9 mouse cellular contexts compared by ENCODE assay signal in genomic region chr2:27934269-27934668, GRCm38 (mm10). TPM values are rescaled to one million over a fixed set of nuclear protein-coding genes. Genes with fewer than 3 reads are reported as not detected.
A peak's percentile ranks its signal among the peaks of the same experiment; 100 is the strongest.
DNase-seq lines count a peak whose midpoint lies in the region; ATAC-seq and TF ChIP-seq lines count a peak whose summit lies in the region.
"Had no signal": no experiment of that assay in that cellular context is flagged by ENCODE, and none has a peak within 500 bp of the region (broad histone marks: within the 10 kb centered on the region; RNA-seq: fewer than 3 reads in every experiment).

No protein-coding gene starts in this region.

- peaks cover 12% of the 10 kb centered on the region for H3K36me3 ChIP-seq in heart, embryonic 12.5 days
- peaks cover 39% of the 10 kb centered on the region for H3K36me3 ChIP-seq in myocyte (ENCODE audit: control insufficient read depth, insufficient read depth)

- peak overlapping the region; percentile 92 for H3K27ac ChIP-seq in heart, embryonic 12.5 days (ENCODE audit: poor library complexity, severe bottlenecking)

- peak; percentile 48 for DNase-seq in right cerebral cortex, postnatal 4 days
- no peak for DNase-seq in right cerebral cortex, adult 2 months (ENCODE audit: low spot score in 2 of 2)
- DNase-seq in kidney, postnatal 10 days, result peak; percentile 90
- no peak for DNase-seq in spleen, postnatal 4 days (ENCODE audit: low spot score in 2 of 2)
- DNase-seq in cerebellum, adult 9-11 months, result no peak
- DNase-seq in cerebellum, adult 11 months, result no peak

- H3K79me2 ChIP-seq in myocyte (ENCODE audit: control insufficient read depth, insufficient read depth), result peaks cover 74% of the 10 kb centered on the region

- H3ac ChIP-seq in myocyte (ENCODE audit: control insufficient read depth, insufficient read length), result no peak overlapping the region

- 17% methylated on average over 11 of the region's 11 CpGs for WGBS in heart, embryonic 12.5 days

- no peaks in the 10 kb centered on the region for H3K27me3 ChIP-seq in heart, embryonic 12.5 days (replicated peaks)
- H3K27me3 ChIP-seq in myocyte (ENCODE audit: control insufficient read depth, insufficient read depth, insufficient read length), result no peaks in the 10 kb centered on the region
- H3K27me3 ChIP-seq: Patski had no signal

- TF ChIP-seq POLR2A in myocyte (IDR thresholded peaks at IDR 0.05; ENCODE audit: insufficient read length, low read depth), result no peak

- no peaks in the 10 kb centered on the region for H3K9me3 ChIP-seq in heart, embryonic 12.5 days (replicated peaks)

- ATAC-seq in heart, embryonic 12.5 days (ENCODE audit: insufficient number of reproducible peaks, low FRiP score), result peak; percentile 62
- ATAC-seq: Patski had no signal

- no peak overlapping the region for H3K4me3 ChIP-seq in heart, embryonic 12.5 days
- H3K4me3 ChIP-seq in myocyte, result no peak overlapping the region

- H3K4me2 ChIP-seq in heart, embryonic 12.5 days, result peak overlapping the region; percentile 53
- no peak overlapping the region for H3K4me2 ChIP-seq in myocyte (ENCODE audit: low read depth)

- H3K4me1 ChIP-seq in heart, embryonic 12.5 days (replicated peaks), result peaks cover 61% of the 10 kb centered on the region

- H3K9ac ChIP-seq in heart, embryonic 12.5 days, result peak overlapping the region; percentile 49

TF ChIP-seq in myocyte, 11 proteins besides CTCF, POLR2A, EP300 and RAD21:
- TF ChIP-seq MYOG (IDR thresholded peaks at IDR 0.05; ENCODE audit: control insufficient read depth in 1 of 3, insufficient read depth in 1 of 3, insufficient read length in 2 of 3, low read depth in 2 of 3) (no peak), POLR2AphosphoS2 (IDR thresholded peaks at IDR 0.05; ENCODE audit: insufficient read length, low read depth) (peak; percentile 6)
TF ChIP-seq in myocyte: peak in this region for 1.

RNA-seq across cellular contexts. Expression of gene Col5a1, which starts 48.0 kb away (rescaled TPM):
- 53.3 and 54.7 TPM in 2 replicates for polyA plus RNA-seq in heart, embryonic 12.5 days (2016; fragmentation: Nextera tagmentation; extraction: Ambion mirVana)
- polyA plus RNA-seq in myocyte (2012; fragmentation: generic; extraction: Trizol), result 172 TPM

Comparison
In these comparisons a context has a peak if more than half of its experiments do, and no peak if none do; other contexts are left out.
1. DNase-seq: peak in right cerebral cortex, postnatal 4 days (single experiment) and kidney, postnatal 10 days (single experiment); none in right cerebral cortex, adult 2 months (0 of 2), spleen, postnatal 4 days (0 of 2), cerebellum, adult 9-11 months (single experiment) and cerebellum, adult 11 months (single experiment).